Mouse (Mus musculus) v-Abl transformed pro-B cells (cell line): Measurements from ENCODE around the gene Rdh12.

ENCODE experiments used
- in situ Hi-C, 2 experiments: fragments of 400-800 bp; cut with MboI; formaldehyde crosslinking; loops; one replicate each; pipeline ENCODE4 v1.15.1; 2025; ENCODE audit not compliant: unreplicated experiment in 2 of 2

Gene Rdh12

GRCm38 (mm10) chr12:79241985-79242384 is 33.3 kb downstream of the Rdh12 start:
- in situ Hi-C loops: no loop called here

GRCm38 (mm10) chr12:79242921-79243320 is 34.2 kb downstream of the Rdh12 start:
- in situ Hi-C loops: no loop called here

- in situ Hi-C loops: no loop called here
Measured at GRCm38 (mm10) chr12:79248110-79248509, 39.4 kb downstream of the Rdh12 start.

GRCm38 (mm10) chr12:79253294-79254053 is 44.8 kb downstream of the Rdh12 start:
- in situ Hi-C loops: no loop called here

GRCm38 (mm10) chr12:79254975-79255374 is 46.3 kb downstream of the Rdh12 start:
- in situ Hi-C loops: no loop called here

GRCm38 (mm10) chr12:79260154-79260553 is 51.4 kb downstream of the Rdh12 start:
- in situ Hi-C loops: loop anchor here (5.0 kb wide), 1 partner anchor 68 kb away; the partner anchor contains the start of gene Rdh11 (in 2 of the 2)

GRCm38 (mm10) chr12:79261035-79261434 is 52.3 kb downstream of the Rdh12 start:
- in situ Hi-C loops: loop anchor here (5.0 kb wide), 1 partner anchor 69 kb away; the partner anchor contains the start of gene Rdh11 (in 2 of the 2)
